Mouse (Mus musculus): ENCODE data around the gene Myl7. TPM values are rescaled to one million over a fixed set of nuclear protein-coding genes. Genes with fewer than 3 reads are reported as not detected.
"Not testable (repeated sequence)": the region's sequence is repeated elsewhere in the genome, so short reads cannot be mapped to it uniquely, and the experiment has no call there.

The Myl7 gene
- polyA plus RNA-seq (2012; rRNA removed) (0.19 and 0.36 TPM in 2 replicates), polyA plus RNA-seq (2014; fragmentation: Nextera tagmentation; extraction: Ambion mirVana) (0.92 and 1.00 TPM in 2 replicates)

DNA sequence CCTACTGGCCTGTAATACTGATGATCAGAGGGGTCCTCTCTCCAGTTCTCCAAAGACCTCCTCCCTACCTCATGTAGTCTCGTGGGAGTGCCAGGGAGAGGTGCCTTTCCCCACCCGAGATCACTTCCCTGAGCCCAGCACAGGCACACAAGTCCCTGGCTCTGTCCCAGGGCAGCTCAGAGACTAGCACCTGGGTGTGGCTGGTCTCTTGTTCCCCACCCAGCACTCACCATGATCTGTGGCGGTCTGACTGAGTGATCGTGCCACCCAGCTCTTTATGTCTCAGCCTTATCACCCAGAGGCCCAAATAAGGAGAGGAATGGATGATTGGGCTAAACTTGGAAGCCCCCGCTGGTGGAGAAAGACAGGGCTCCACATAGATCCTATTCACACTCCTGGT lies at the start of gene Myl7:
Gene Myl7, minus strand, starts transcription at position 252 of the 400 bp plus-strand sequence.
- Histone ChIP-seq H3K27me3 (ENCODE audit: control insufficient read depth, insufficient read depth, low read length) (peaks cover 10% of the 10 kb centered on the region; the same call in 1 of the 2 replicates), H3K9ac (ENCODE audit: low read depth, low read length, severe bottlenecking) (no peak within 1 kb of the TSS), H3K4me3 (replicated peaks; ENCODE audit: low read length) (no peak within 1 kb of the TSS), H3K4me2 (replicated peaks; ENCODE audit: low read depth, low read length, severe bottlenecking) (no peak within 1 kb of the TSS), H3K36me3 (ENCODE audit: control insufficient read depth, insufficient read depth, low read length) (no peaks in the 10 kb centered on the region), H3K27ac (replicated peaks; ENCODE audit: low read depth, low read length) (no peak within 1 kb of the TSS), H3K4me1 (ENCODE audit: control insufficient read depth, insufficient read depth, low read length) (peaks cover 22% of the 10 kb centered on the region), H3K9me3 (ENCODE audit: control insufficient read depth, low read length) (no peaks in the 10 kb centered on the region)
- DNase-seq (ENCODE audit: low spot score) (no peak), ATAC-seq (ENCODE audit: low FRiP score, low read depth) (no peak)
- 68% methylated on average over 5 of the region's 5 CpGs for WGBS
- TF ChIP-seq POLR2A (IDR thresholded peaks at IDR 0.05; ENCODE audit: borderline replicate concordance, extremely low read depth, insufficient read depth, insufficient read length) = no peak

DNA sequence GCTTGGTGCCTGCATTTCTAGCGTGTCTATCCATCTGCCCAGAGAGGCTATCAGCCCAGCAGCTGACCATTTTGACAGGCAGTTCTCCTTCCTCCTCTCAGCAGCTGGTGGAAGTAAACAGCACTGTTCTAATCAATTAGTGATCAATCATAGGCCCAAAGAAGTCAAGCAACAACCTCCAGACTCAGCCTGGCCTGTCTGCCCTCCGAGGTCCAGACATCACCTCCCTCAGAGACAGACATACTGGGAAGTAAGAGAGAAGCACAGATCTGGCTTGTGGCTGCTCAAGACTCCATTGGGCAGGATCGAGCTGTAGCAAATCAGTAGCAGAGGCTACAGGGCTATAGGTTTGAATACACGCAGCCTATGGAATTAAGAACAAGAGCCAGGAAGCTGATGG lies 49.2 kb upstream of the Myl7 start:
- WGBS = 41% methylated on average over 4 of the region's 4 CpGs
- TF ChIP-seq POLR2A (IDR thresholded peaks at IDR 0.05; ENCODE audit: borderline replicate concordance, extremely low read depth, insufficient read depth, insufficient read length) = no peak
- Histone ChIP-seq H3K4me2 (replicated peaks; ENCODE audit: low read depth, low read length, severe bottlenecking) (no peak overlapping the region), H3K9ac (ENCODE audit: low read depth, low read length, severe bottlenecking) (no peak overlapping the region), H3K27ac (replicated peaks; ENCODE audit: low read depth, low read length) (no peak overlapping the region), H3K4me1 (ENCODE audit: control insufficient read depth, insufficient read depth, low read length) (peaks cover 9% of the 10 kb centered on the region), H3K9me3 (ENCODE audit: control insufficient read depth, low read length) (no peaks in the 10 kb centered on the region), H3K4me3 (replicated peaks; ENCODE audit: low read length) (no peak overlapping the region), H3K36me3 (ENCODE audit: control insufficient read depth, insufficient read depth, low read length) (no peaks in the 10 kb centered on the region), H3K27me3 (ENCODE audit: control insufficient read depth, insufficient read depth, low read length) (no peaks in the 10 kb centered on the region)
- DNase-seq (ENCODE audit: low spot score) (no peak), ATAC-seq (ENCODE audit: low FRiP score, low read depth) (no peak)

DNA sequence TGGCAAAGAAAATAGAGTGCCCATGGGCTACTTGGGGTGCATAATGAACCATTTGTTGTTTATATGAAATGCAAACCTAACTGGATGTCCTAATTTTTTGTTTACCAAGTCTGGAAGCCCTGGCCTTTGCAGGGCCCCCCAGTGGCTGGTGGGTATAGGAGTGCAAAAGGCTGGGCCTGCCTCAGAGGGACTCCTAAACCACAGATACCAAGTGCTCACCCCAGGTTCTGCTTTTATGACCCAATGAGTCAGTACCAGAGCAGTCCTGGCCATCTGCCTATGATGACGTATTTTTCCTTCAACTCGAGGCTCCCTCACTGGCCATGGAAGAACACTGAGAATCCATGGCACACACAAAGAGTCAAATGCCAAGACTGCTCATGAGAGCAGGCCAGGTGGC lies 46.5 kb upstream of the Myl7 start:
- Histone ChIP-seq H3K9me3 (ENCODE audit: control insufficient read depth, low read length) (no peaks in the 10 kb centered on the region), H3K4me2 (replicated peaks; ENCODE audit: low read depth, low read length, severe bottlenecking) (no peak overlapping the region), H3K4me3 (replicated peaks; ENCODE audit: low read length) (no peak overlapping the region), H3K27me3 (ENCODE audit: control insufficient read depth, insufficient read depth, low read length) (no peaks in the 10 kb centered on the region), H3K36me3 (ENCODE audit: control insufficient read depth, insufficient read depth, low read length) (no peaks in the 10 kb centered on the region), H3K9ac (ENCODE audit: low read depth, low read length, severe bottlenecking) (no peak overlapping the region), H3K4me1 (ENCODE audit: control insufficient read depth, insufficient read depth, low read length) (peaks cover 9% of the 10 kb centered on the region), H3K27ac (replicated peaks; ENCODE audit: low read depth, low read length) (no peak overlapping the region)
- ATAC-seq (ENCODE audit: low FRiP score, low read depth) (no peak), DNase-seq (ENCODE audit: low spot score) (no peak)
- no peak for TF ChIP-seq POLR2A (IDR thresholded peaks at IDR 0.05; ENCODE audit: borderline replicate concordance, extremely low read depth, insufficient read depth, insufficient read length)
- 71% methylated on average over 2 of the region's 2 CpGs for WGBS

DNA sequence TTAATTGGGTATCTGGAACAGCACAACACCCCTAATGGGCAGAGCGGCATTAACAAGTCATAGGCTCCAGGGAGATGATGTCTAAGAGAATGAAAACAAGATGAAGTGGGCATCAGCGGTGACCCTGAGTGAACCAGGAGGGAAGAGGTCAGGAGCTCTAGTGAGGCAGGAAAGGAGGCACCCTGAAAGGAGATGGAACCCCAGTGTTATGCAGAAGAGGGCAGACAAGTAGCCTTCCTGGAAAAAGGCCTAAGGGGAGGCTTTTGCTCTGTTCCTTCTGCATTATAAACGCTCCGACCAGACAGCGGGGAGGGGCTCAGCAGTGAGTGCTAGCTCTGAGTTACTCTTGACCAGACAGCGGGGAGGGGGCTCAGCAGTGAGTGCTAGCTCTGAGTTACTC lies 44.4 kb upstream of the Myl7 start:
- no peak for TF ChIP-seq POLR2A (IDR thresholded peaks at IDR 0.05; ENCODE audit: borderline replicate concordance, extremely low read depth, insufficient read depth, insufficient read length)
- Histone ChIP-seq H3K27me3 (ENCODE audit: control insufficient read depth, insufficient read depth, low read length) (no peaks in the 10 kb centered on the region), H3K4me2 (replicated peaks; ENCODE audit: low read depth, low read length, severe bottlenecking) (no peak overlapping the region), H3K36me3 (ENCODE audit: control insufficient read depth, insufficient read depth, low read length) (no peaks in the 10 kb centered on the region), H3K4me3 (replicated peaks; ENCODE audit: low read length) (no peak overlapping the region), H3K27ac (replicated peaks; ENCODE audit: low read depth, low read length) (no peak overlapping the region), H3K9me3 (ENCODE audit: control insufficient read depth, low read length) (no peaks in the 10 kb centered on the region), H3K4me1 (ENCODE audit: control insufficient read depth, insufficient read depth, low read length) (no peaks in the 10 kb centered on the region), H3K9ac (ENCODE audit: low read depth, low read length, severe bottlenecking) (no peak overlapping the region)
- ATAC-seq (ENCODE audit: low FRiP score, low read depth) (no peak), DNase-seq (ENCODE audit: low spot score) (no peak)
- 52% methylated on average over 6 of the region's 6 CpGs for WGBS

DNA sequence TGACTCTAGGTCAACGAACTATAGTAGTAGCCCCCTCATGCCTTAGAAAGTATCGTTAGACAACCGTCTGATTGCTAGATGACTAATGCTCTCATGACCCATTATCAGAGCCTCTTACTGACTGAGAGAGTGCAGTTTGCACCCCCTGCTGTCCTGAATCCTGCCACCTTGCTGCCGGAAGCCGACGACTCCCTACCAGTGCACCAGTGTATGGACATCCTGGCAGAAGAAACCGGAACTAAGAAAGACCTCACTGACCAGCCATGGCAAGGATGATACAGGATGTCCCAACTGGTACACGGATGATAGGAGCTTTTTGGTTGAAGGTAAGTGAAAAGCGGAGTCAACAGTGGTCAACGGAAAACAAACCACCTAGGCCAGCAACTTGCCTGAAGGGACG lies 35.9 kb upstream of the Myl7 start:
- not testable (repeated sequence) for DNase-seq (ENCODE audit: low spot score)

DNA sequence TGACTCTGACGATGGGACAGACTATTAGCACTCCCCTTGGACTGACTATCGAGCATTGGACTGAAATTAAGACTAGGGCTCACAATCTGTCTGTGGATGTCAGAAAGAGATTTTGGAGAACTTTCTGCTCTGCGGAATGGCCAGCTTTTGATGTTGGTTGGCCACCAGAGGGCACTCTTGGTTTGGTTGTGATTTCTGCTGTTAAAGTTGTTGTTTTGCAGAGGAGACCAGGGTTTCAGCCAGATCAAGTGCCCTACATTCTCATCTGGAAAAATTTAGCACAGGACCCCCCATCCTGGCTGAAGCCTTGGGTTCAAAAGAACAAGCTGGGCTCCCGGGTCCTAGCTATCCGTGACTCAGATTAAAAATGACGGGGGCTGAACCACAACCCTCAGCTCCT lies 33.4 kb upstream of the Myl7 start:
- not testable (repeated sequence) for H3K4me1 ChIP-seq (ENCODE audit: control insufficient read depth, insufficient read depth, low read length); DNase-seq (ENCODE audit: low spot score); H3K9me3 ChIP-seq (ENCODE audit: control insufficient read depth, low read length); H3K27me3 ChIP-seq (ENCODE audit: control insufficient read depth, insufficient read depth, low read length); H3K4me2 ChIP-seq (replicated peaks; ENCODE audit: low read depth, low read length, severe bottlenecking); H3K9ac ChIP-seq (ENCODE audit: low read depth, low read length, severe bottlenecking); H3K27ac ChIP-seq (replicated peaks; ENCODE audit: low read depth, low read length); H3K4me3 ChIP-seq (replicated peaks; ENCODE audit: low read length); ATAC-seq (ENCODE audit: low FRiP score, low read depth); H3K36me3 ChIP-seq (ENCODE audit: control insufficient read depth, insufficient read depth, low read length)
- WGBS = 82% methylated on average over 6 of the region's 6 CpGs

More for the DNA sequence above, 35.9 kb upstream of the Myl7 start:
- H3K4me1 ChIP-seq (ENCODE audit: control insufficient read depth, insufficient read depth, low read length); H3K9ac ChIP-seq (ENCODE audit: low read depth, low read length, severe bottlenecking); H3K9me3 ChIP-seq (ENCODE audit: control insufficient read depth, low read length); H3K27me3 ChIP-seq (ENCODE audit: control insufficient read depth, insufficient read depth, low read length); H3K27ac ChIP-seq (replicated peaks; ENCODE audit: low read depth, low read length); ATAC-seq (ENCODE audit: low FRiP score, low read depth); H3K4me2 ChIP-seq (replicated peaks; ENCODE audit: low read depth, low read length, severe bottlenecking); H3K36me3 ChIP-seq (ENCODE audit: control insufficient read depth, insufficient read depth, low read length); H3K4me3 ChIP-seq (replicated peaks; ENCODE audit: low read length): not testable (repeated sequence)
- 92% methylated on average over 11 of the region's 11 CpGs for WGBS

Data from limb, embryonic 14.5 days (tissue).